Mouse (Mus musculus) megakaryocyte, embryonic 14.5 days (primary cell): ENCODE results near the gene Tns2. TPM values are rescaled to one million over a fixed set of nuclear protein-coding genes. Genes with fewer than 3 reads are reported as not detected.
"Not testable (repeated sequence)": the region's sequence is repeated elsewhere in the genome, so short reads cannot be mapped to it uniquely, and the experiment has no call there.

Experiments
- H3K27me3 ChIP-seq: replicated peaks from 2 replicates; pipeline ENCODE3; 2012; ENCODE audit warnings: inconsistent platforms
- H3K36me3 ChIP-seq: replicated peaks from 2 replicates; pipeline ENCODE3; 2012; ENCODE audit warnings: low read length, inconsistent platforms, mixed read lengths
- H3K4me1 ChIP-seq: 2 replicates; pipeline ENCODE4 v1.6.1; 2012; ENCODE audit warnings: inconsistent platforms
- H3K4me3 ChIP-seq: replicated peaks from 2 replicates; pipeline ENCODE3; 2012; ENCODE audit warnings: moderate library complexity, mild to moderate bottlenecking, inconsistent platforms
- H3K9me3 ChIP-seq: 2 replicates; pipeline ENCODE4 v1.6.1; 2012; ENCODE audit warnings: inconsistent platforms
- FLI1 ChIP-seq: IDR thresholded peaks from 2 replicates; pipeline ENCODE4 v1.6.1; 2012; ENCODE audit warnings: low read length, inconsistent platforms, mixed read lengths
- GATA1 ChIP-seq: IDR thresholded peaks from 3 replicates; pipeline ENCODE4 v1.6.1; 2012; ENCODE audit warnings: mixed read lengths, low read length, inconsistent platforms, borderline replicate concordance
- polyA plus RNA-seq: library from polyadenylated mRNA; stranded (reverse); fragments of >175 nt; gene quantifications from 2 replicates; pipeline ENCODE4 v1.2.3, GENCODE M21; 2012; ENCODE audit warnings: low replicate concordance; ENCODE audit not compliant: insufficient read depth

Gene Tns2
- polyA plus RNA-seq, 1 experiment = 0.43 TPM

GRCm38 (mm10) chr15:102147674-102148402 is 47.6 kb downstream of the Tns2 start:
- H3K9me3 ChIP-seq = no peaks in the 10 kb centered on the region

GRCm38 (mm10) chr15:102149561-102149960 is 49.3 kb downstream of the Tns2 start:
- Histone ChIP-seq H3K4me3 (no peak overlapping the region), H3K27me3 (peaks cover 14% of the 10 kb centered on the region), H3K4me1 (peaks cover 77% of the 10 kb centered on the region), H3K9me3 (no peaks in the 10 kb centered on the region), H3K36me3 (peaks cover 19% of the 10 kb centered on the region)
- TF ChIP-seq GATA1 (no peak), FLI1 (no peak)

More at GRCm38 (mm10) chr15:102147674-102148402, 47.6 kb downstream of the Tns2 start:
- H3K4me1 ChIP-seq = peaks cover 77% of the 10 kb centered on the region
- TF ChIP-seq FLI1 (no peak), GATA1 (no peak)
- peaks cover 30% of the 10 kb centered on the region for H3K27me3 ChIP-seq
- peak overlapping the region; percentile 62 for H3K4me3 ChIP-seq
- peaks cover 2% of the 10 kb centered on the region for H3K36me3 ChIP-seq

- Histone ChIP-seq H3K4me3 (peak within 1 kb of the TSS; percentile 91), H3K36me3 (peaks cover 27% of the 10 kb centered on the region), H3K9me3 (no peaks in the 10 kb centered on the region), H3K4me1 (peaks cover 68% of the 10 kb centered on the region), H3K27me3 (peaks cover 6% of the 10 kb centered on the region)
- no peak for TF ChIP-seq FLI1
- no peak for TF ChIP-seq GATA1
These were observed 50.3 kb downstream of the Tns2 start, which contains the start of gene Soat2 for GRCm38 (mm10) chr15:102150301-102151135. Soat2 (plus strand) TSS chr15:102150526.

DNA sequence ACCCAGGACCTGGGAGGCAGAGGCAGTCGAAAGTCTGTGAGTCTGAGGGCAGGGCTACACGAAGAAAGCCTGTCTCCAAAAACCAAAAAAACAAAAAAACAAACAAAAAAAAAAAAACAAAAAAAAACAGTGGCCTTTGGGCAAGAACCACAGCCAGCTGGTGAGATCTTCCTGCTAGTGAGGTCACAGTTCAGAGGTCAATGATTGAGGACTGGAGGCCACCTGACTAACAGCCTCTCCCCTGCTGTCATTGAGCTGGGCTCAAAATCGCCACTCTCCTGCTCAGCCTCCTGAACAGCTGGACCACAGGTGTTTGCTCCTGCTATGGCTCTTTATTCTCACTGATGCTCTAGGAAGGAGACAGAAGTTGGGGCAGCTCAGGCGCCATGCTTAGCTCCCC is 52.4 kb downstream of the Tns2 start:
- H3K4me1 ChIP-seq = peaks cover 57% of the 10 kb centered on the region
- no peaks in the 10 kb centered on the region for H3K27me3 ChIP-seq
- TF ChIP-seq GATA1 (no peak), FLI1 (no peak)
- H3K4me3 ChIP-seq = no peak overlapping the region
- peaks cover 47% of the 10 kb centered on the region for H3K36me3 ChIP-seq
- H3K9me3 ChIP-seq = no peaks in the 10 kb centered on the region

- H3K4me3 ChIP-seq, H3K9me3 ChIP-seq, H3K27me3 ChIP-seq: not testable (repeated sequence)
- Histone ChIP-seq H3K36me3 (peaks cover 61% of the 10 kb centered on the region), H3K4me1 (peaks cover 39% of the 10 kb centered on the region)
These were observed 54.8 kb downstream of the Tns2 start for GRCm38 (mm10) chr15:102155006-102155405.

- Histone ChIP-seq H3K36me3 (peaks cover 77% of the 10 kb centered on the region), H3K4me1 (peaks cover 33% of the 10 kb centered on the region), H3K4me3 (no peak overlapping the region), H3K9me3 (no peaks in the 10 kb centered on the region), H3K27me3 (no peaks in the 10 kb centered on the region)
- no peak for TF ChIP-seq GATA1
- TF ChIP-seq FLI1 = no peak
These were observed 56.6 kb downstream of the Tns2 start for GRCm38 (mm10) chr15:102156836-102157235.

- H3K9me3 ChIP-seq = no peaks in the 10 kb centered on the region
- H3K4me3 ChIP-seq = no peak overlapping the region
- peaks cover 62% of the 10 kb centered on the region for H3K36me3 ChIP-seq
These were observed 60.3 kb downstream of the Tns2 start for GRCm38 (mm10) chr15:102160415-102161060.

GRCm38 (mm10) chr15:102163900-102164693 is 63.9 kb downstream of the Tns2 start:
- H3K4me3 ChIP-seq = peak overlapping the region; percentile 54
- no peaks in the 10 kb centered on the region for H3K9me3 ChIP-seq
- TF ChIP-seq FLI1 (no peak), GATA1 (no peak)
- H3K4me1 ChIP-seq = peaks cover 43% of the 10 kb centered on the region
- H3K27me3 ChIP-seq = peaks cover 11% of the 10 kb centered on the region
- H3K36me3 ChIP-seq = peaks cover 30% of the 10 kb centered on the region

More at GRCm38 (mm10) chr15:102160415-102161060, 60.3 kb downstream of the Tns2 start:
- H3K27me3 ChIP-seq = no peaks in the 10 kb centered on the region
- H3K4me1 ChIP-seq = peaks cover 48% of the 10 kb centered on the region
- TF ChIP-seq FLI1 = no peak
- TF ChIP-seq GATA1 = no peak

DNA sequence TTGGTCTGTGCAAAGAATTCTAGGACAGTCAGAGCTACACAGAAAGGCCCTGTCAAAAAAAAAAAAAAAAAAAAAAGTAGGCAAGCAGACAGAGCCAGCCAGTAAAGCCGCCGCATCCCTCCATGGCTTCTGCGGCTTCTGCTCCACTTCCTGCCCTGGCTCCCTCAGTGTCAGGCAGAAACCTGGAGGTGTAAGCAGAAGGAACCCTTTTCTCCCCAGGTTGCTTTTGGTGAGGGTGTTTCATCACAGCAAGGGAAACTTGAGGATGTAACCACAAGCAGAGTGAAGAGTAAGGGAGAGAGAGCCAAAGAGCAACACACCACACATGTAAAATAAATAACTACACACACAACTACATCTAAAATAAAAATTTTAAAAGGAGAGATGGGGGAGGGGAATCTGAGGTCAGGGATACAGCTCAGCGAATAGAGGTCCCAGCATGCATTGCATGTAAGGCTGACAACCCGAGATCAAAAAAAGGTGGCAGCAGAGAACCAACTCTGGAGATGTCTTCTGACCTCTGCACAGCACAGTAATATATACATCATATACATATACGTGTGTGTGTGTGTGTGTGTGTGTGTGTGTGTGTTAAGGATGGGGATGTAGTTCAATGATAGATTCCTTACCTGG is 65.4 kb downstream of the Tns2 start:
- no peak overlapping the region for H3K4me3 ChIP-seq
- peaks cover 18% of the 10 kb centered on the region for H3K27me3 ChIP-seq
- H3K36me3 ChIP-seq = peaks cover 23% of the 10 kb centered on the region
- H3K4me1 ChIP-seq = peaks cover 39% of the 10 kb centered on the region
- H3K9me3 ChIP-seq = no peaks in the 10 kb centered on the region
- TF ChIP-seq GATA1 (no peak), FLI1 (no peak)

Other genes with a start within 250 kb of the Tns2 start
- not detected in 2 replicates for gene Krt1, start 249.6 kb upstream of the Tns2 start, polyA plus RNA-seq
- gene Krt77, start 230.7 kb upstream of the Tns2 start, polyA plus RNA-seq = not detected in 2 replicates
- not detected in 2 replicates for gene Krt76, start 207.5 kb upstream of the Tns2 start, polyA plus RNA-seq
- not detected in 2 replicates for gene Krt4, start 175.7 kb upstream of the Tns2 start, polyA plus RNA-seq
- not detected in 2 replicates for gene Krt79, start 160.1 kb upstream of the Tns2 start, polyA plus RNA-seq
- gene Krt78, start 146.1 kb upstream of the Tns2 start, polyA plus RNA-seq = not detected in 2 replicates
- gene Krt8, start 95.9 kb upstream of the Tns2 start, polyA plus RNA-seq = not detected in 2 replicates
- gene Krt18, start 72.2 kb upstream of the Tns2 start, polyA plus RNA-seq = 0.06 TPM in 1 of 2 replicates, not detected in the other
- gene Eif4b, start 26.6 kb upstream of the Tns2 start, polyA plus RNA-seq = 18.2 and 102 TPM in 2 replicates
- 9.5 and 25.9 TPM in 2 replicates for gene Spryd3, start 35.8 kb downstream of the Tns2 start, polyA plus RNA-seq
- gene Igfbp6, start 43.9 kb downstream of the Tns2 start, polyA plus RNA-seq = 1.2 TPM in 1 of 2 replicates, not detected in the other
- 0.76 and 3.6 TPM in 2 replicates for gene Soat2, start 50.1 kb downstream of the Tns2 start, polyA plus RNA-seq
- gene Zfp740, start 102.8 kb downstream of the Tns2 start, polyA plus RNA-seq = 2.5 and 3.8 TPM in 2 replicates
- gene Csad, start 104.3 kb downstream of the Tns2 start, polyA plus RNA-seq = 13.8 and 14.5 TPM in 2 replicates
- gene Itgb7, start 131.5 kb downstream of the Tns2 start, polyA plus RNA-seq = 1.9 and 19.9 TPM in 2 replicates
- 68.7 and 69.9 TPM in 2 replicates for gene Rarg, start 157.1 kb downstream of the Tns2 start, polyA plus RNA-seq
- gene Gm9918, start 170.2 kb downstream of the Tns2 start, polyA plus RNA-seq = not detected in 2 replicates
- 72.6 and 109 TPM in 2 replicates for gene Mfsd5, start 179.0 kb downstream of the Tns2 start, polyA plus RNA-seq
- gene Espl1, start 195.9 kb downstream of the Tns2 start, polyA plus RNA-seq = 7.5 and 12.3 TPM in 2 replicates
- 5.9 and 58.8 TPM in 2 replicates for gene Pfdn5, start 225.7 kb downstream of the Tns2 start, polyA plus RNA-seq
- 35.8 and 92.1 TPM in 2 replicates for gene Myg1, start 231.3 kb downstream of the Tns2 start, polyA plus RNA-seq